31 mouse cellular contexts compared by ENCODE assay signal in genomic region chr10:88295091-88295490, GRCm38 (mm10).
DNase-seq lines count a peak whose midpoint lies in the region; ATAC-seq and TF ChIP-seq lines count a peak whose summit lies in the region.
"Had no signal": no experiment of that assay in that cellular context is flagged by ENCODE, and none has a peak within 500 bp of the region (broad histone marks: within the 10 kb centered on the region; RNA-seq: fewer than 3 reads in every experiment).

No protein-coding gene starts in this region.

- no peak for ATAC-seq in limb, embryonic 14.5 days (ENCODE audit: low FRiP score, low read depth)
- ATAC-seq in forebrain, embryonic 14.5 days, result no peak
- ATAC-seq: forebrain, embryonic 16.5 days; inflammation-experienced regulatory T-cells, adult 6 months; liver, embryonic 12.5 days; liver, postnatal 0 days; midbrain, embryonic 16.5 days; Patski had no signal

- H3K27ac ChIP-seq in limb, embryonic 14.5 days (replicated peaks; ENCODE audit: low read depth, low read length), result no peak overlapping the region
- H3K27ac ChIP-seq in limb, embryonic 10.5 days, result no peak overlapping the region
- H3K27ac ChIP-seq in forebrain, embryonic 14.5 days (ENCODE audit: low read depth, low read length), result no peak overlapping the region
- H3K27ac ChIP-seq: heart, embryonic 15.5 days; hindbrain, embryonic 10.5 days; hindbrain, embryonic 15.5 days; layer of hippocampus, adult 2 months; left cerebral cortex, adult 2 months; limb, embryonic 13.5 days; liver, embryonic 12.5 days; neural tube, embryonic 12.5 days; stomach, embryonic 15.5 days had no signal

- H3K9ac ChIP-seq in limb, embryonic 14.5 days (ENCODE audit: low read depth, low read length, severe bottlenecking), result no peak overlapping the region
- H3K9ac ChIP-seq in forebrain, embryonic 14.5 days (ENCODE audit: low read length), result no peak overlapping the region
- H3K9ac ChIP-seq: heart, embryonic 15.5 days; hindbrain, embryonic 15.5 days; limb, embryonic 13.5 days; liver, embryonic 12.5 days; liver, postnatal 0 days; neural tube, embryonic 12.5 days; stomach, embryonic 15.5 days had no signal

- peaks cover 5% of the 10 kb centered on the region; the same call in 1 of the 2 replicates for H3K9me3 ChIP-seq in limb, embryonic 14.5 days (ENCODE audit: control insufficient read depth, low read length)
- H3K9me3 ChIP-seq in limb, embryonic 10.5 days (replicated peaks), result no peaks in the 10 kb centered on the region
- H3K9me3 ChIP-seq in forebrain, embryonic 14.5 days (replicated peaks; ENCODE audit: control insufficient read depth, low read length), result no peaks in the 10 kb centered on the region
- H3K9me3 ChIP-seq: heart, embryonic 15.5 days; hindbrain, embryonic 15.5 days; liver, embryonic 12.5 days; neural tube, embryonic 12.5 days; stomach, embryonic 15.5 days had no signal

- peak; percentile 39 for DNase-seq in adrenal gland, postnatal 14 days
- DNase-seq in adrenal gland, postnatal 4 days (ENCODE audit: low spot score in 2 of 2), result no peak
- peak; percentile 44 for DNase-seq in limb, embryonic 14.5 days (ENCODE audit: low spot score)
- no peak for DNase-seq in limb, embryonic 10.5 days (ENCODE audit: low spot score)
- peak; percentile 37 to 76 for DNase-seq in gastrocnemius, postnatal 4 days (ENCODE audit: low spot score in 2 of 2)
- peak; percentile 69 for DNase-seq in skeletal muscle tissue, adult 2 months (ENCODE audit: low read depth, low spot score)
- DNase-seq in forebrain, embryonic 14.5 days (ENCODE audit: low spot score), result no peak
- no peak for DNase-seq in cerebellum, postnatal 4 days (ENCODE audit: low spot score in 2 of 2)
- DNase-seq: cerebellum, adult 2 months; cerebellum, postnatal 14 days; kidney, adult 11 months; kidney, postnatal 25 days; liver, postnatal 0 days; lung, postnatal 36 days; right cerebral cortex, postnatal 14 days; thymus, postnatal 14 days had no signal

- TF ChIP-seq POLR2A in limb, embryonic 14.5 days (IDR thresholded peaks at IDR 0.05; ENCODE audit: borderline replicate concordance, extremely low read depth, insufficient read depth, insufficient read length), result no peak

- H3K4me2 ChIP-seq in limb, embryonic 14.5 days (replicated peaks; ENCODE audit: low read depth, low read length, severe bottlenecking), result no peak overlapping the region
- H3K4me2 ChIP-seq in forebrain, embryonic 14.5 days (ENCODE audit: low read length), result no peak overlapping the region
- H3K4me2 ChIP-seq: heart, embryonic 15.5 days; hindbrain, embryonic 15.5 days; limb, embryonic 13.5 days; liver, embryonic 12.5 days; midbrain, embryonic 11.5 days; neural tube, embryonic 12.5 days; stomach, embryonic 15.5 days had no signal

- H3K4me1 ChIP-seq in limb, embryonic 14.5 days (ENCODE audit: control insufficient read depth, insufficient read depth, low read length), result no peaks in the 10 kb centered on the region
- peaks cover 11% of the 10 kb centered on the region; the same call in 1 of the 2 replicates for H3K4me1 ChIP-seq in limb, embryonic 10.5 days
- no peaks in the 10 kb centered on the region for H3K4me1 ChIP-seq in forebrain, embryonic 14.5 days (ENCODE audit: control insufficient read depth, insufficient read depth, low read length)
- H3K4me1 ChIP-seq: heart, embryonic 15.5 days; hindbrain, embryonic 10.5 days; hindbrain, embryonic 15.5 days; liver, embryonic 12.5 days; neural tube, embryonic 12.5 days; stomach, embryonic 15.5 days had no signal

- 79% methylated on average over 6 of the region's 6 CpGs for WGBS in limb, embryonic 14.5 days
- 89% methylated on average over 6 of the region's 6 CpGs for WGBS in limb, embryonic 10.5 days
- 92% methylated on average over 6 of the region's 6 CpGs for WGBS in forebrain, embryonic 14.5 days

- H3K27me3 ChIP-seq in limb, embryonic 14.5 days (ENCODE audit: control insufficient read depth, insufficient read depth, low read length), result no peaks in the 10 kb centered on the region
- H3K27me3 ChIP-seq in limb, embryonic 10.5 days (ENCODE audit: low read depth, poor library complexity, severe bottlenecking), result no peaks in the 10 kb centered on the region
- H3K27me3 ChIP-seq in forebrain, embryonic 14.5 days (replicated peaks; ENCODE audit: control insufficient read depth, insufficient read depth, low read length), result no peaks in the 10 kb centered on the region
- H3K27me3 ChIP-seq: heart, embryonic 15.5 days; hindbrain, embryonic 15.5 days; limb, embryonic 13.5 days; liver, embryonic 12.5 days; neural tube, embryonic 12.5 days; Patski; stomach, embryonic 15.5 days had no signal

- H3K36me3 ChIP-seq in limb, embryonic 14.5 days (ENCODE audit: control insufficient read depth, insufficient read depth, low read length), result no peaks in the 10 kb centered on the region
- H3K36me3 ChIP-seq in limb, embryonic 10.5 days, result no peaks in the 10 kb centered on the region
- no peaks in the 10 kb centered on the region for H3K36me3 ChIP-seq in forebrain, embryonic 14.5 days (ENCODE audit: control insufficient read depth, insufficient read depth, low read length)
- H3K36me3 ChIP-seq: heart, embryonic 15.5 days; hindbrain, embryonic 10.5 days; hindbrain, embryonic 15.5 days; limb, embryonic 13.5 days; liver, embryonic 12.5 days; neural tube, embryonic 12.5 days; stomach, embryonic 15.5 days had no signal

- no peak overlapping the region for H3K4me3 ChIP-seq in limb, embryonic 14.5 days (replicated peaks; ENCODE audit: low read length)
- H3K4me3 ChIP-seq in limb, embryonic 10.5 days, result no peak overlapping the region
- H3K4me3 ChIP-seq in forebrain, embryonic 14.5 days (ENCODE audit: low read depth, low read length), result no peak overlapping the region
- H3K4me3 ChIP-seq: heart, embryonic 15.5 days; hindbrain, embryonic 10.5 days; hindbrain, embryonic 15.5 days; layer of hippocampus, adult 2 months; left cerebral cortex, adult 2 months; limb, embryonic 13.5 days; liver, embryonic 12.5 days; myocyte; neural tube, embryonic 12.5 days; stomach, embryonic 15.5 days had no signal

Comparison
In these comparisons a context has a peak if more than half of its experiments do, and no peak if none do; other contexts are left out.
1. DNase-seq: peak in adrenal gland, postnatal 14 days (single experiment), limb, embryonic 14.5 days (single experiment), gastrocnemius, postnatal 4 days (2 of 2) and skeletal muscle tissue, adult 2 months (single experiment); none in adrenal gland, postnatal 4 days (0 of 2), limb, embryonic 10.5 days (single experiment), forebrain, embryonic 14.5 days (single experiment) and cerebellum, postnatal 4 days (0 of 2).